Mouse (Mus musculus): ENCODE measurements around the gene Enah. TPM values are rescaled to one million over a fixed set of nuclear protein-coding genes. Genes with fewer than 3 reads are reported as not detected.

Enah gene
- 1.9 and 3.6 TPM in 2 replicates for polyA plus RNA-seq (2012; ENCODE audit: low replicate concordance)

GRCm38 (mm10) chr1:182019926-182020801 lies at the start of gene Enah:
Gene Enah (minus strand): TSS chr1:182019990.

Other genes with a start within 250 kb of the Enah start
- gene Lbr, start 176.9 kb downstream of the Enah start, polyA plus RNA-seq (2012; ENCODE audit: low replicate concordance) = 86.3 and 97.1 TPM in 2 replicates
- gene Srp9, start 104.7 kb upstream of the Enah start, polyA plus RNA-seq (2012; ENCODE audit: low replicate concordance) = 30.6 and 34.9 TPM in 2 replicates
- not detected in 2 replicates for gene Vmn1r1, start 144.5 kb upstream of the Enah start, polyA plus RNA-seq (2012; ENCODE audit: low replicate concordance)